Comparison of ENCODE assay signal across 9 mouse cellular contexts in genomic region chr4:31823574-31824348, GRCm38 (mm10).
A peak's percentile ranks its signal among the peaks of the same experiment; 100 is the strongest.
DNase-seq lines count a peak whose midpoint lies in the region; ATAC-seq lines count a peak whose summit lies in the region.
"Had no signal": no experiment of that assay in that cellular context is flagged by ENCODE, and none has a peak within 500 bp of the region (broad histone marks: within the 10 kb centered on the region; RNA-seq: fewer than 3 reads in every experiment).

No protein-coding gene starts in this region.

- no peak overlapping the region for H3K27ac ChIP-seq in heart, embryonic 12.5 days (ENCODE audit: poor library complexity, severe bottlenecking)
- H3K27ac ChIP-seq in hindbrain, embryonic 14.5 days, result no peak overlapping the region
- H3K27ac ChIP-seq in limb, embryonic 15.5 days, result peak overlapping the region; percentile 44; the same call in 1 of the 2 replicates
- H3K27ac ChIP-seq in neural tube, embryonic 14.5 days (ENCODE audit: low read depth, low read length), result no peak overlapping the region

- no peak for DNase-seq in heart, adult 9 months (ENCODE audit: low spot score in 2 of 2)
- DNase-seq in brain, adult 2 months (ENCODE audit: low read depth, low spot score), result peak; percentile 38
- no peak for DNase-seq in hindbrain, embryonic 14.5 days (ENCODE audit: low spot score)
- no peak for DNase-seq in layer of hippocampus, postnatal 14 days (ENCODE audit: low spot score in 2 of 2)
- no peak for DNase-seq in adrenal gland, adult 18-20 months (ENCODE audit: low spot score in 2 of 2)

- H3K36me3 ChIP-seq in heart, embryonic 12.5 days, result no peaks in the 10 kb centered on the region
- H3K36me3 ChIP-seq in hindbrain, embryonic 14.5 days (replicated peaks; ENCODE audit: control insufficient read depth, insufficient read depth), result no peaks in the 10 kb centered on the region
- H3K36me3 ChIP-seq in limb, embryonic 15.5 days, result no peaks in the 10 kb centered on the region
- H3K36me3 ChIP-seq in neural tube, embryonic 14.5 days (ENCODE audit: control insufficient read depth, insufficient read depth, low read length), result no peaks in the 10 kb centered on the region

- peak overlapping the region; percentile 9; the same call in 1 of the 2 replicates for H3K4me3 ChIP-seq in heart, embryonic 12.5 days
- H3K4me3 ChIP-seq in hindbrain, embryonic 14.5 days (replicated peaks; ENCODE audit: low read length), result 0 out of 2 replicates have a peak overlapping the region, but pooled peaks have one; percentile 6
- peak overlapping the region; percentile 38 for H3K4me3 ChIP-seq in limb, embryonic 15.5 days
- H3K4me3 ChIP-seq in neural tube, embryonic 14.5 days (ENCODE audit: low read depth, low read length), result no peak overlapping the region

- no peak for ATAC-seq in heart, embryonic 12.5 days (ENCODE audit: insufficient number of reproducible peaks, low FRiP score)
- no peak; the same call in 1 of the 2 replicates for ATAC-seq in hindbrain, embryonic 14.5 days (ENCODE audit: low FRiP score)
- ATAC-seq in limb, embryonic 15.5 days (ENCODE audit: insufficient number of reproducible peaks, low FRiP score, low TSS enrichment, low read depth), result 0 out of 2 replicates have a peak, but pooled peaks have one; percentile 58
- no peak; the same call in 1 of the 2 replicates for ATAC-seq in neural tube, embryonic 14.5 days (ENCODE audit: low read depth)
- ATAC-seq: Patski had no signal

- H3K27me3 ChIP-seq in heart, embryonic 12.5 days (replicated peaks), result no peaks in the 10 kb centered on the region
- no peaks in the 10 kb centered on the region for H3K27me3 ChIP-seq in hindbrain, embryonic 14.5 days (ENCODE audit: control insufficient read depth, insufficient read depth, low read length)
- H3K27me3 ChIP-seq in limb, embryonic 15.5 days, result no peaks in the 10 kb centered on the region
- no peaks in the 10 kb centered on the region for H3K27me3 ChIP-seq in neural tube, embryonic 14.5 days (ENCODE audit: control insufficient read depth, insufficient read depth, low read length)
- H3K27me3 ChIP-seq: Patski had no signal

- peaks cover 18% of the 10 kb centered on the region for H3K4me1 ChIP-seq in heart, embryonic 12.5 days (replicated peaks)
- no peaks in the 10 kb centered on the region for H3K4me1 ChIP-seq in hindbrain, embryonic 14.5 days (replicated peaks; ENCODE audit: control insufficient read depth, insufficient read depth, low read length)
- peaks cover 15% of the 10 kb centered on the region for H3K4me1 ChIP-seq in limb, embryonic 15.5 days
- no peaks in the 10 kb centered on the region for H3K4me1 ChIP-seq in neural tube, embryonic 14.5 days (ENCODE audit: control insufficient read depth, insufficient read depth, low read length)

- 50% methylated on average over 19 of the region's 19 CpGs for WGBS in heart, embryonic 12.5 days
- 58% methylated on average over 19 of the region's 19 CpGs for WGBS in hindbrain, embryonic 14.5 days
- WGBS in limb, embryonic 15.5 days, result 7% methylated on average over 19 of the region's 19 CpGs
- WGBS in neural tube, embryonic 14.5 days, result 57% methylated on average over 19 of the region's 19 CpGs

- no peak overlapping the region for H3K9ac ChIP-seq in heart, embryonic 12.5 days
- H3K9ac ChIP-seq in hindbrain, embryonic 14.5 days, result no peak overlapping the region
- H3K9ac ChIP-seq in limb, embryonic 15.5 days, result 0 out of 2 replicates have a peak overlapping the region, but pooled peaks have one; percentile 20
- H3K9ac ChIP-seq in neural tube, embryonic 14.5 days (replicated peaks; ENCODE audit: low read depth, low read length), result no peak overlapping the region

- H3K4me2 ChIP-seq in heart, embryonic 12.5 days, result peak overlapping the region; percentile 48
- peak overlapping the region; percentile 33 for H3K4me2 ChIP-seq in hindbrain, embryonic 14.5 days (replicated peaks)
- peak overlapping the region; percentile 69 for H3K4me2 ChIP-seq in limb, embryonic 15.5 days
- H3K4me2 ChIP-seq in neural tube, embryonic 14.5 days (ENCODE audit: low read depth, low read length), result peak overlapping the region; percentile 11; the same call in 1 of the 2 replicates

- no peaks in the 10 kb centered on the region for H3K9me3 ChIP-seq in heart, embryonic 12.5 days (replicated peaks)
- H3K9me3 ChIP-seq in hindbrain, embryonic 14.5 days (ENCODE audit: control insufficient read depth, low read length), result no peaks in the 10 kb centered on the region
- H3K9me3 ChIP-seq in limb, embryonic 15.5 days, result no peaks in the 10 kb centered on the region
- H3K9me3 ChIP-seq in neural tube, embryonic 14.5 days (ENCODE audit: control insufficient read depth, low read length), result no peaks in the 10 kb centered on the region

Comparison
In these comparisons a context has a peak if more than half of its experiments do, and no peak if none do; other contexts are left out.
1. H3K4me2 ChIP-seq: peak in every context shown above with its lines; median percentile 69 in limb, embryonic 15.5 days; 48 in heart, embryonic 12.5 days; 33 in hindbrain, embryonic 14.5 days; 11 in neural tube, embryonic 14.5 days.